Mouse (Mus musculus) midbrain, embryonic 14.5 days (tissue): ENCODE data around the gene Tas1r2. TPM values are rescaled to one million over a fixed set of nuclear protein-coding genes. Genes with fewer than 3 reads are reported as not detected.

Experiments used
- ATAC-seq: fragments of 200-750 bp; cut with Nextera tagmentation; 2 replicates; pipeline ENCODE4 v1.8.0; 2017; ENCODE audit warnings: moderate number of reproducible peaks, moderate library complexity; ENCODE audit not compliant: low FRiP score, low TSS enrichment
- DNase-seq: peaks from one replicate; pipeline ENCODE4 v3.0.0-alpha.2; 2015
- H3K27ac ChIP-seq: fragments of 300-500 bp; sonication (generic); replicated peaks from 2 replicates; pipeline ENCODE4 v1.5.1; 2014; ENCODE audit warnings: mild to moderate bottlenecking, low read depth, low read length, moderate library complexity
- H3K27me3 ChIP-seq: fragments of 300-500 bp; sonication (generic); 2 replicates; pipeline ENCODE4 v1.6.1; 2014; ENCODE audit warnings: low read length, control low read depth, mixed read lengths; ENCODE audit not compliant: control insufficient read depth, insufficient read depth
- H3K36me3 ChIP-seq: fragments of 300-500 bp; sonication (generic); 2 replicates; pipeline ENCODE4 v1.6.1; 2014; ENCODE audit warnings: low read length, control low read depth; ENCODE audit not compliant: control insufficient read depth, insufficient read depth
- H3K4me1 ChIP-seq: fragments of 300-500 bp; sonication (generic); 2 replicates; pipeline ENCODE4 v1.6.1; 2014; ENCODE audit warnings: mild to moderate bottlenecking, antibody characterized with exemption, low read length, control low read depth; ENCODE audit not compliant: control insufficient read depth, insufficient read depth
- H3K4me2 ChIP-seq: fragments of 300-500 bp; sonication (generic); 2 replicates; pipeline ENCODE4 v1.6.1; 2014; ENCODE audit warnings: mild to moderate bottlenecking, low read length, moderate library complexity
- H3K4me3 ChIP-seq: fragments of 300-500 bp; sonication (generic); replicated peaks from 2 replicates; pipeline ENCODE4 v1.5.1; 2014; ENCODE audit warnings: low read depth, low read length
- H3K9ac ChIP-seq: fragments of 300-500 bp; sonication (generic); replicated peaks from 2 replicates; pipeline ENCODE4 v1.6.1; 2014; ENCODE audit warnings: mild to moderate bottlenecking, low read length, moderate library complexity
- H3K9me3 ChIP-seq: fragments of 300-500 bp; sonication (generic); 2 replicates; pipeline ENCODE4 v1.6.1; 2016; ENCODE audit warnings: low read length, control low read depth, mixed read lengths; ENCODE audit not compliant: control insufficient read depth
- WGBS: fragments of 180-500 bp; shearing (Covaris S2); extraction: QIAGEN DNeasy Blood & Tissue Kit; methylation state at CpG from one replicate; pipeline ENCODE4 v1.1.7; 2014; 5-methylcytosine and 5-hydroxymethylcytosine counted together
- polyA plus RNA-seq: library from polyadenylated mRNA; unstranded; fragments of >200 nt; fragmentation: Nextera tagmentation; extraction: Ambion mirVana; gene quantifications from 2 replicates; pipeline ENCODE4 v1.2.1, GENCODE M21; 2014

The Tas1r2 gene
- polyA plus RNA-seq, 1 experiment from 2014 or later, result not detected

DNA sequence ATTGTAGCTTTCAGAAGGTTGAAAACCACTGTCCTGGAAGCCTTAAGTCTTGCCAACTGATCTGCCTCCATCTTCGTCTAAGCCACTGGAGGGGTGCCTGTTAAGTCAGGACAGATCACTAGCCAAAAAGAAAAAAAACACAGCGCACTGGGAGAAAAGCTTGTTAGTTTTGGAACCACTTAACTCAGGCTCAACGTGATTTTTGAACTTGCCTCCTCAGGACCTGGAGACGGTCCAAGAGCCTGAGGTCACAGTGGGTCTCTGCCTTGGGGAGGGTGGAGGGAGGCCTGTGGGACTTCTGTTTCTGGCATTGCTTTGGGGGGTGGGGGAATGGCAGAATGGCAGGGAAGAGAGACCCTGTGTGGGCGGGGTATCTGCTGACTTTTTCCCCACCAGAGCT lies 22.2 kb upstream of the Tas1r2 start:
- Histone ChIP-seq H3K36me3 (peaks cover 12% of the 10 kb centered on the region; the same call in 1 of the 2 replicates), H3K4me3 (no peak overlapping the region), H3K27ac (no peak overlapping the region), H3K4me1 (no peaks in the 10 kb centered on the region), H3K27me3 (no peaks in the 10 kb centered on the region), H3K9ac (no peak overlapping the region), H3K9me3 (no peaks in the 10 kb centered on the region), H3K4me2 (no peak overlapping the region)
- DNase-seq, result no peak
- no peak for ATAC-seq
- WGBS, result 81% methylated on average over 5 of the region's 5 CpGs

- Histone ChIP-seq H3K36me3 (peaks cover 12% of the 10 kb centered on the region; the same call in 1 of the 2 replicates), H3K4me3 (no peak overlapping the region), H3K27me3 (no peaks in the 10 kb centered on the region), H3K4me1 (no peaks in the 10 kb centered on the region), H3K27ac (no peak overlapping the region), H3K9me3 (no peaks in the 10 kb centered on the region), H3K4me2 (no peak overlapping the region), H3K9ac (no peak overlapping the region)
- ATAC-seq (no peak), DNase-seq (no peak)
- 88% methylated on average over 7 of the region's 7 CpGs for WGBS
Observed at GRCm38 (mm10) chr4:139631569-139632253, 21.6 kb upstream of the Tas1r2 start.

DNA sequence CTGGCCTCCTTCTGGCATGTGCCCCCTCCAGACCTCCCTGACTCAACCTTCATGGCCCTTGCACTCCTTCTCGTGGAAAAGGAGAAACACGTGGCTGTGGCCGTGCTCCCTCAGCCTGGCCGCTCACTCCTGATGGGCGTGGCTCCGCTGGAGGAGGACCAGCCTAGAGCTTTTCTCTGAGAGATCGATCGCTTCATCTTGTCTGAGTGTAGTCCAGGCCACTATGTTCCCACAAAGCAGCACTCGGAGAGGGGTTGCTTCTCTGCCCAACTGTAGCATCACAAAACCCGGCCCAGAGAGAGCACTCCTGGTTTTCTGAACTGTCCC lies 21.1 kb upstream of the Tas1r2 start:
- no peak overlapping the region for H3K9ac ChIP-seq
- peaks cover 15% of the 10 kb centered on the region for H3K36me3 ChIP-seq
- ATAC-seq (no peak), DNase-seq (no peak)
- no peak overlapping the region for H3K4me3 ChIP-seq
- H3K4me2 ChIP-seq, result no peak overlapping the region
- no peak overlapping the region for H3K27ac ChIP-seq
- no peaks in the 10 kb centered on the region for H3K9me3 ChIP-seq
- H3K27me3 ChIP-seq, result no peaks in the 10 kb centered on the region
- 85% methylated on average over 10 of the region's 10 CpGs for WGBS
- no peaks in the 10 kb centered on the region for H3K4me1 ChIP-seq

DNA sequence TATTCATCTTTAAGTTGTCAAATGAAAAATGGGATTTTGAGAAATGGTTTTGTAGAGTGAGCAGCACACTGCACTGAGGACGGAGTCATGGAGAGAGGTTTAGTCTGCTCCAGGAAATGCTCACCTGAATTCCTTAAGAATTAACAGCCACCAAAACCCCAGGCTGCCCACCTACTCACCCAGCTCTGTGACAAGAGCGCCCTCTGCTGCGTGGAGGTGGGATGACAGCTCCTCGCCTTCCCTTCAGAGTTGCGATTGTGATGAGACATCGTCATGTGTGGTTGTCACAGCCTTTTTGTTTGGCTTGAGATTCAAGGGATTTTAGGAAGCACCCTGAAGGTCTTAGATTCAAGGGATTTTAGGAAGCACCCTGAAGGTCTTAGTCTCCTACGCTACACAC lies 17.0 kb upstream of the Tas1r2 start:
- no peaks in the 10 kb centered on the region for H3K9me3 ChIP-seq
- WGBS, result 23% methylated on average over 7 of the region's 7 CpGs
- peaks cover 12% of the 10 kb centered on the region; the same call in 1 of the 2 replicates for H3K4me1 ChIP-seq
- no peaks in the 10 kb centered on the region for H3K27me3 ChIP-seq
- DNase-seq (peak; percentile 84), ATAC-seq (no peak)
- no peak overlapping the region for H3K9ac ChIP-seq
- no peak overlapping the region for H3K4me2 ChIP-seq
- no peak overlapping the region for H3K27ac ChIP-seq
- peaks cover 16% of the 10 kb centered on the region for H3K36me3 ChIP-seq
- H3K4me3 ChIP-seq, result no peak overlapping the region

DNA sequence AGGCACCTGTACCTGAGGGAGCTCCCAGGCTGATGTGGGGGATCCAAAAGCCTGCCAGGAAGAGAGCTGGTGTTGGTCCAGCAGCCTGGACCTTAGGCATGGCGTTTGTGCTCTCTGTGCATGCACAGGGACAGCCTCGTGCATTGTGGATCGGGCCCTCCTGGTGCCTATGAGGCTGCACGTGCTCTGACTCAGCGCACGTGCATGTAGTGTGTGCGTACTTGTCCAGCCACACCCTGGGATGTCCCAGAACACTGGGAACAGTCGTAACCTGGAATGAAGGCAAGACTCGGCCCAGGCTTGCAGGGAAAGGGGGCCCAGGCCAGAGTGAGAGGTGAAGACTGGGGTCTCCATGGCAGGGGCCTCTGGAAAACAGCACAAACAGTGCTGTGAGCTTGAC lies 15.5 kb upstream of the Tas1r2 start:
- DNase-seq, result no peak
- 89% methylated on average over 9 of the region's 9 CpGs for WGBS
- peaks cover 19% of the 10 kb centered on the region for H3K36me3 ChIP-seq
- H3K27ac ChIP-seq, result no peak overlapping the region
- H3K4me2 ChIP-seq, result no peak overlapping the region
- peaks cover 5% of the 10 kb centered on the region; the same call in 1 of the 2 replicates for H3K27me3 ChIP-seq
- no peak overlapping the region for H3K4me3 ChIP-seq
- H3K9ac ChIP-seq, result no peak overlapping the region
- no peak for ATAC-seq
- no peaks in the 10 kb centered on the region for H3K9me3 ChIP-seq
- H3K4me1 ChIP-seq, result peaks cover 22% of the 10 kb centered on the region; the same call in 1 of the 2 replicates

- WGBS, result 93% methylated on average over 16 of the region's 16 CpGs
- peaks cover 22% of the 10 kb centered on the region; the same call in 1 of the 2 replicates for H3K4me1 ChIP-seq
- no peaks in the 10 kb centered on the region for H3K9me3 ChIP-seq
- ATAC-seq, result no peak
- DNase-seq, result no peak
- peaks cover 10% of the 10 kb centered on the region; the same call in 1 of the 2 replicates for H3K27me3 ChIP-seq
- peaks cover 19% of the 10 kb centered on the region for H3K36me3 ChIP-seq
- no peak overlapping the region for H3K4me2 ChIP-seq
- no peak overlapping the region for H3K9ac ChIP-seq
- no peak overlapping the region for H3K4me3 ChIP-seq
- no peak overlapping the region for H3K27ac ChIP-seq
Observed at GRCm38 (mm10) chr4:139638356-139638755, 15.0 kb upstream of the Tas1r2 start.

GRCm38 (mm10) chr4:139639801-139640200 lies 13.5 kb upstream of the Tas1r2 start:
- DNase-seq (peak; percentile 48), ATAC-seq (no peak)
- Histone ChIP-seq H3K27me3 (peaks cover 11% of the 10 kb centered on the region; the same call in 1 of the 2 replicates), H3K4me1 (peaks cover 22% of the 10 kb centered on the region; the same call in 1 of the 2 replicates), H3K9ac (0 out of 2 replicates have a peak overlapping the region, but pooled peaks have one; percentile 12), H3K4me3 (no peak overlapping the region), H3K27ac (0 out of 2 replicates have a peak overlapping the region, but pooled peaks have one; percentile 37), H3K4me2 (no peak overlapping the region), H3K36me3 (peaks cover 16% of the 10 kb centered on the region), H3K9me3 (no peaks in the 10 kb centered on the region)
- 16% methylated on average over 12 of the region's 12 CpGs for WGBS

DNA sequence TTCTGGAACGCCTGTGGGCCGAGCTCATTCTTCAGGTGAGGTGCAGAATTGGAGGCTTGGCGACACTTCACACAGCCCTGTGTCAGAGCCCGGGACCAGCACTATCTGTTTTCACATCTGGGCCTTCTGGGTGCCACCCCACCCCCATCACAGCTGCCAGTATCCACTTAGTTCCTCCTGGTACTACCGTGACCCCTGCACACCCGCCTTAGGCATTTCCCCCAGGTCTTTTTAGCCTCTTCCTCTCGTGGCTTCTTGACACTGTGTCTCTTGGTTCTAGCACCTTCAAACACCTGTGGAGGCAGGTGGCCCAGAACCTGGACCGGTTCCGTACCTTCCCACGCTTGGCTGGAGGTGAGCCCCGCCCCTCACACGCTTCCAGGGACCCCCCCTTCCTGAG lies 13.0 kb upstream of the Tas1r2 start:
- no peak for ATAC-seq
- DNase-seq, result no peak
- Histone ChIP-seq H3K27ac (no peak overlapping the region), H3K4me2 (no peak overlapping the region), H3K27me3 (peaks cover 11% of the 10 kb centered on the region; the same call in 1 of the 2 replicates), H3K4me3 (no peak overlapping the region), H3K9ac (no peak overlapping the region), H3K36me3 (peaks cover 16% of the 10 kb centered on the region), H3K9me3 (no peaks in the 10 kb centered on the region), H3K4me1 (peaks cover 22% of the 10 kb centered on the region; the same call in 1 of the 2 replicates)
- 64% methylated on average over 12 of the region's 12 CpGs for WGBS

- H3K4me3 ChIP-seq, result no peak overlapping the region
- peaks cover 11% of the 10 kb centered on the region for H3K36me3 ChIP-seq
- H3K27ac ChIP-seq, result no peak overlapping the region
- no peaks in the 10 kb centered on the region for H3K9me3 ChIP-seq
- WGBS, result 47% methylated on average over 5 of the region's 6 CpGs
- DNase-seq, result no peak
- H3K4me1 ChIP-seq, result peaks cover 22% of the 10 kb centered on the region; the same call in 1 of the 2 replicates
- H3K9ac ChIP-seq, result no peak overlapping the region
- peaks cover 11% of the 10 kb centered on the region; the same call in 1 of the 2 replicates for H3K27me3 ChIP-seq
- H3K4me2 ChIP-seq, result no peak overlapping the region
- ATAC-seq, result no peak
Observed at GRCm38 (mm10) chr4:139640775-139641174, 12.6 kb upstream of the Tas1r2 start.
